Mouse (Mus musculus): ENCODE data around the gene Prokr1. TPM values are rescaled to one million over a fixed set of nuclear protein-coding genes. Genes with fewer than 3 reads are reported as not detected.

The Prokr1 gene
- polyA plus RNA-seq, 1 experiment from 2014 or later = 5.1 TPM

- H3K4me3 ChIP-seq = no peak overlapping the region
- H3K4me2 ChIP-seq = no peak overlapping the region
- H3K27me3 ChIP-seq = peaks cover 3% of the 10 kb centered on the region; the same call in 1 of the 2 replicates
- no peak for ATAC-seq (ENCODE audit: insufficient number of reproducible peaks, low FRiP score, low TSS enrichment, low read depth)
- H3K4me1 ChIP-seq = peaks cover 6% of the 10 kb centered on the region
- H3K36me3 ChIP-seq = no peaks in the 10 kb centered on the region
- 69% methylated on average over 9 of the region's 9 CpGs for WGBS
- no peak overlapping the region for H3K27ac ChIP-seq
- H3K9ac ChIP-seq = no peak overlapping the region
- no peaks in the 10 kb centered on the region for H3K9me3 ChIP-seq
These were observed 54.9 kb downstream of the Prokr1 start for GRCm38 (mm10) chr6:87535651-87536050.

DNA sequence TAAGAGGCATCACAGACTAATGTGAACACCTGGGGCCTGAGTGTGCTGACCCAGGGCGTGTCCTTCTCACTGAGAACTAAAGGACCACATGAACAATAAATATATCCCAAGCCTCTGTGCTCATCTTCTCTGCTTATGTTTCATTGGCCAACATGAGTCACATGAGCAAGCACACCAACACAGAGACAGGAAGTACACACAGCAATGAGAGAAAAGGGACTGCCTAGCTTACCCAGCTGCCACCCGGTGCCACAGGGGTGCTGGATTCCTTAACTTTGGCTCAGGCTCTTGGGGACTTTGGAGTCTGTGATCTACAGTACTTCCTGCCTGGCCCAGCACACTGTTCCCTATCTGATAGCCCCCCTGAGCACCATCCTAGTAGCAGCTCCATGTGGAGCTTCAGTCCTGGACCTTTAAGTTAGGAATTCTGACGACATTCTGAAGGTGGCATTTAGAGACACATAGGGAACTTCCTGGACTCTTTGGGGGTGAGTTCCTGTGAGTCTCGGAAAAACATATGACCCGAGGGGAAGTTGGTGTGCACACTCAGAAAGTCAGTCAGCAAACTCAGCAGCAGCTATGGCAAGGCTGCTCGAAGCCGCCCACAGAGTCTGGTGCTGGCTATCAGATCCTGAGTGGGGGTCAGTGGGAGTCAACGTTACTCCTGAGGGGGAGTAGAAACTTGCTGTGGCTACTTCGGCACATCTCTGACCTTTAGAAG, 55.5 kb downstream of the Prokr1 start:
- H3K4me3 ChIP-seq = no peak overlapping the region
- no peak overlapping the region for H3K4me2 ChIP-seq
- peaks cover 3% of the 10 kb centered on the region; the same call in 1 of the 2 replicates for H3K27me3 ChIP-seq
- H3K36me3 ChIP-seq = no peaks in the 10 kb centered on the region
- H3K4me1 ChIP-seq = peaks cover 6% of the 10 kb centered on the region
- no peak overlapping the region for H3K9ac ChIP-seq
- 86% methylated on average over 9 of the region's 9 CpGs for WGBS
- no peaks in the 10 kb centered on the region for H3K9me3 ChIP-seq
- H3K27ac ChIP-seq = no peak overlapping the region
- no peak for ATAC-seq (ENCODE audit: insufficient number of reproducible peaks, low FRiP score, low TSS enrichment, low read depth)

DNA sequence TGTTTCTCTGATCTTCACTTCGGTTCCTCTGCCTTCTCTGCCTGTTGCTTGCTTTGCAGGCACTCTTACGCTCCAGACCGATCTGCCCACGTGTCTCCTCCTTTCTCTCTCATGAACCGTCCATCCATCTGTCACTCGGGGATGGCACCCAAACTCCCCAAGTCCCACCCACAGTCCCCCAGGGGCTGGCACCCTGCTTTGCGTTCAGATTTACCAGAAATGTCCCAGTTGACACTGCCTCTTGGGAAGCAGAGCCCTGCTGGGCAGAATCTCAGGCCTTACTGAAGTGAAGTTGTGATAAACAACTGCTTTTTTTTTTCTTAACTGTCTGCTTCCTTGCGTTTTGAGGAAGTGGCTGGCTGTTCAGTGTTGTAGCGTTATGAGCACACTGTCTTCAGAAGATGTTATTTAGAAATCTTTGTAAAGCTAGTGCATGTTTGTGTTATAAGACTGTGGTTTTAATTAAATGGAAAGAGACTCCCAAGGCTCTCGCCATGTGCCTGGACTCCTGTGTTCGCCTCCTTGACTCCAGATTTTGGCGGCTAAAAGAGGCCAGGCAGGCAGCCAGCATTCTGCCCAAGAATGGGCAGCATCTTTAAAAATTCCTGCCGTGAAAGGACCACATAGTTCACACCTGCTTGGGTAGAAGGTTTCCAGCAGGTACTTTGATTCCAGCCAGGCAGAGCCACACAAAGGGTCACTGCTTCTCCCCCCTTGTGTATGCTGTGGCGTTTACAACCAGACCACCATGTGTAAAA, 57.4 kb downstream of the Prokr1 start, which contains the start of gene Arhgap25:
Gene Arhgap25 (minus strand): TSS at position 307 of the 758 bp plus-strand sequence.
- WGBS = 49% methylated on average over 14 of the region's 14 CpGs
- peaks cover 6% of the 10 kb centered on the region for H3K4me1 ChIP-seq
- 0 out of 2 replicates have a peak within 1 kb of the TSS, but pooled peaks have one; percentile 18 for H3K27ac ChIP-seq
- H3K9ac ChIP-seq = no peak within 1 kb of the TSS
- H3K4me3 ChIP-seq = no peak within 1 kb of the TSS
- ATAC-seq (ENCODE audit: insufficient number of reproducible peaks, low FRiP score, low TSS enrichment, low read depth) = no peak
- peaks cover 3% of the 10 kb centered on the region; the same call in 1 of the 2 replicates for H3K27me3 ChIP-seq
- no peaks in the 10 kb centered on the region for H3K9me3 ChIP-seq
- H3K4me2 ChIP-seq = no peak within 1 kb of the TSS
- H3K36me3 ChIP-seq = no peaks in the 10 kb centered on the region

- H3K36me3 ChIP-seq = no peaks in the 10 kb centered on the region
- H3K4me2 ChIP-seq = no peak overlapping the region
- no peak overlapping the region for H3K9ac ChIP-seq
- H3K27me3 ChIP-seq = no peaks in the 10 kb centered on the region
- no peak overlapping the region for H3K27ac ChIP-seq
- ATAC-seq (ENCODE audit: insufficient number of reproducible peaks, low FRiP score, low TSS enrichment, low read depth) = no peak
- H3K4me3 ChIP-seq = no peak overlapping the region
- H3K4me1 ChIP-seq = peaks cover 6% of the 10 kb centered on the region
- WGBS = 82% methylated on average over 2 of the region's 2 CpGs
- no peaks in the 10 kb centered on the region for H3K9me3 ChIP-seq
These were observed 59.0 kb downstream of the Prokr1 start for GRCm38 (mm10) chr6:87531456-87532015.

- Histone ChIP-seq H3K27me3 (no peaks in the 10 kb centered on the region), H3K27ac (no peak overlapping the region), H3K4me1 (peaks cover 6% of the 10 kb centered on the region), H3K4me3 (no peak overlapping the region), H3K9me3 (no peaks in the 10 kb centered on the region), H3K4me2 (no peak overlapping the region), H3K9ac (no peak overlapping the region), H3K36me3 (no peaks in the 10 kb centered on the region)
- no peak for ATAC-seq (ENCODE audit: insufficient number of reproducible peaks, low FRiP score, low TSS enrichment, low read depth)
- 86% methylated on average over 2 of the region's 2 CpGs for WGBS
These were observed 60.2 kb downstream of the Prokr1 start for GRCm38 (mm10) chr6:87530386-87530785.

Other genes starting within 250 kb of the Prokr1 start
- gene Gkn1, start 239.8 kb downstream of the Prokr1 start, polyA plus RNA-seq (2015; fragmentation: Nextera tagmentation; extraction: Ambion mirVana) = not detected in 2 replicates
- gene Gkn2, start 217.4 kb downstream of the Prokr1 start, polyA plus RNA-seq (2015; fragmentation: Nextera tagmentation; extraction: Ambion mirVana) = not detected in 2 replicates
- gene Gkn3, start 201.8 kb downstream of the Prokr1 start, polyA plus RNA-seq (2015; fragmentation: Nextera tagmentation; extraction: Ambion mirVana) = 1.5 and 2.5 TPM in 2 replicates
- not detected in 2 replicates for gene Bmp10, start 161.7 kb downstream of the Prokr1 start, polyA plus RNA-seq (2015; fragmentation: Nextera tagmentation; extraction: Ambion mirVana)
- gene Arhgap25, start 57.5 kb downstream of the Prokr1 start, polyA plus RNA-seq (2015; fragmentation: Nextera tagmentation; extraction: Ambion mirVana) = 7.6 and 8.4 TPM in 2 replicates
- 14.9 and 15.1 TPM in 2 replicates for gene Aplf, start 81.5 kb upstream of the Prokr1 start, polyA plus RNA-seq (2015; fragmentation: Nextera tagmentation; extraction: Ambion mirVana)
- 0.97 and 1.2 TPM in 2 replicates for gene Efcc1, start 140.1 kb upstream of the Prokr1 start, polyA plus RNA-seq (2015; fragmentation: Nextera tagmentation; extraction: Ambion mirVana)
- gene Gp9, start 187.3 kb upstream of the Prokr1 start, polyA plus RNA-seq (2015; fragmentation: Nextera tagmentation; extraction: Ambion mirVana) = 0.97 and 1.3 TPM in 2 replicates
- 11.9 and 12.5 TPM in 2 replicates for gene Rab43, start 221.4 kb upstream of the Prokr1 start, polyA plus RNA-seq (2015; fragmentation: Nextera tagmentation; extraction: Ambion mirVana)
- 3.0 and 5.1 TPM in 2 replicates for gene Gm45140, start 245.1 kb upstream of the Prokr1 start, polyA plus RNA-seq (2015; fragmentation: Nextera tagmentation; extraction: Ambion mirVana)
- 36.4 and 45.6 TPM in 2 replicates for gene Isy1, start 248.1 kb upstream of the Prokr1 start, polyA plus RNA-seq (2015; fragmentation: Nextera tagmentation; extraction: Ambion mirVana)